In genomic region chr10:68282466-68283391, GRCm38 (mm10) we compare ENCODE assay signal across 8 mouse cellular contexts. TPM values are rescaled to one million over a fixed set of nuclear protein-coding genes. Genes with fewer than 3 reads are reported as not detected.
DNase-seq lines count a peak whose midpoint lies in the region; ATAC-seq and TF ChIP-seq lines count a peak whose summit lies in the region.

No protein-coding gene starts in this region.

- no peaks in the 10 kb centered on the region for H3K9me3 ChIP-seq in hindbrain, embryonic 10.5 days

- DNase-seq in Patski (ENCODE audit: low read depth, low spot score), result no peak
- peak; percentile 89 for DNase-seq in cerebellum, adult 9-11 months
- DNase-seq in hindbrain, embryonic 10.5 days (ENCODE audit: low spot score), result peak; percentile 81
- peak; percentile 83 for DNase-seq in layer of hippocampus, adult 9-11 months
- peak; percentile 92 for DNase-seq in lung, postnatal 10 days
- peak; percentile 67 for DNase-seq in ovary, postnatal 10 days (ENCODE audit: low spot score)
- DNase-seq in thymus, postnatal 25 days, result peak; percentile 82

- H3K36me3 ChIP-seq in hindbrain, embryonic 10.5 days, result no peaks in the 10 kb centered on the region

- in situ Hi-C loops in Patski (cut with MboI; ENCODE audit: low pct_unique_long_range_greater_than_20kb), result loop anchor here (5.0 to 25.0 kb wide), 3 partner anchors 75 to 1030 kb away; no protein-coding TSS in a partner anchor

- H3K4me3 ChIP-seq in hindbrain, embryonic 10.5 days, result peak overlapping the region; percentile 54

- H3K27ac ChIP-seq in hindbrain, embryonic 10.5 days, result peak overlapping the region; percentile 80

- CTCF ChIA-PET in Patski (lab: Charles Lee), result interaction anchor here (0.7 to 1.5 kb wide), 7 partner anchors 15 to 411 kb away, joined by 3 to 4 read pairs (median 3); no protein-coding TSS in a partner anchor

- peak; percentile 79 for TF ChIP-seq CTCF in Patski (IDR thresholded peaks at IDR 0.05)

- 1% methylated on average over 27 of the region's 27 CpGs for WGBS in hindbrain, embryonic 10.5 days

- H3K27me3 ChIP-seq in Patski, result no peaks in the 10 kb centered on the region
- peaks cover 18% of the 10 kb centered on the region for H3K27me3 ChIP-seq in hindbrain, embryonic 10.5 days (ENCODE audit: insufficient read depth, poor library complexity, severe bottlenecking)

- POLR2A ChIA-PET in Patski (lab: Charles Lee), result interaction anchor here (0.7 to 1.4 kb wide), 3 partner anchors 43 to 146 kb away, joined by 3 to 7 read pairs (median 4); no protein-coding TSS in a partner anchor

- peaks cover 40% of the 10 kb centered on the region for H3K4me1 ChIP-seq in hindbrain, embryonic 10.5 days (replicated peaks)

- no peak for ATAC-seq in Patski
- peak; percentile 56 for ATAC-seq in frontal cortex, adult (ENCODE audit: low TSS enrichment)

RNA-seq across cellular contexts. Expression of gene Arid5b, which starts 4.2 kb away (rescaled TPM):
- polyA plus RNA-seq in Patski (2021), result 70.3 TPM
- 11.7 and 14.2 TPM in 2 replicates for polyA plus RNA-seq in hindbrain, embryonic 10.5 days (2016; fragmentation: Nextera tagmentation; extraction: Ambion mirVana)
